Mouse (Mus musculus): ENCODE data around the gene Vwa3a. TPM values are rescaled to one million over a fixed set of nuclear protein-coding genes. Genes with fewer than 3 reads are reported as not detected.

Vwa3a gene
- polyA plus RNA-seq, 1 experiment from 2014 or later, result not detected

GRCm38 (mm10) chr7:120721051-120721450 is 18.1 kb upstream of the Vwa3a start:
- Histone ChIP-seq H3K9ac (no peak overlapping the region), H3K27me3 (no peaks in the 10 kb centered on the region), H3K36me3 (replicated peaks) (peaks cover under 1% of the 10 kb centered on the region), H3K4me2 (no peak overlapping the region), H3K4me3 (replicated peaks) (no peak overlapping the region), H3K9me3 (replicated peaks) (no peaks in the 10 kb centered on the region), H3K27ac (replicated peaks) (no peak overlapping the region), H3K4me1 (replicated peaks) (no peaks in the 10 kb centered on the region; the same call in 1 of the 2 replicates)
- no peak for ATAC-seq (ENCODE audit: insufficient read depth)
- 70% methylated on average over 5 of the region's 5 CpGs for WGBS (ENCODE audit: insufficient replicate concordance)

- H3K9ac ChIP-seq, result no peak overlapping the region
- no peak overlapping the region for H3K4me3 ChIP-seq (replicated peaks)
- peaks cover 5% of the 10 kb centered on the region for H3K36me3 ChIP-seq (replicated peaks)
- H3K4me2 ChIP-seq, result no peak overlapping the region
- H3K27me3 ChIP-seq, result no peaks in the 10 kb centered on the region
- H3K27ac ChIP-seq (replicated peaks), result no peak overlapping the region
- H3K9me3 ChIP-seq (replicated peaks), result no peaks in the 10 kb centered on the region
- 82% methylated on average over 8 of the region's 8 CpGs for WGBS (ENCODE audit: insufficient replicate concordance)
- ATAC-seq (ENCODE audit: insufficient read depth), result no peak
- no peaks in the 10 kb centered on the region; the same call in 1 of the 2 replicates for H3K4me1 ChIP-seq (replicated peaks)
Measured at GRCm38 (mm10) chr7:120721456-120721855, 17.7 kb upstream of the Vwa3a start.

- H3K9ac ChIP-seq, result no peak overlapping the region
- no peaks in the 10 kb centered on the region for H3K27me3 ChIP-seq
- no peak overlapping the region for H3K4me3 ChIP-seq (replicated peaks)
- no peaks in the 10 kb centered on the region for H3K9me3 ChIP-seq (replicated peaks)
- 82% methylated on average over 4 of the region's 4 CpGs for WGBS (ENCODE audit: insufficient replicate concordance)
- peaks cover 5% of the 10 kb centered on the region for H3K36me3 ChIP-seq (replicated peaks)
- ATAC-seq (ENCODE audit: insufficient read depth), result no peak
- H3K4me2 ChIP-seq, result no peak overlapping the region
- no peak overlapping the region for H3K27ac ChIP-seq (replicated peaks)
- no peaks in the 10 kb centered on the region; the same call in 1 of the 2 replicates for H3K4me1 ChIP-seq (replicated peaks)
Measured at GRCm38 (mm10) chr7:120722063-120722462, 17.1 kb upstream of the Vwa3a start.

GRCm38 (mm10) chr7:120722839-120723278 is 16.3 kb upstream of the Vwa3a start:
- Histone ChIP-seq H3K27ac (replicated peaks) (no peak overlapping the region), H3K9me3 (replicated peaks) (no peaks in the 10 kb centered on the region), H3K9ac (no peak overlapping the region), H3K36me3 (replicated peaks) (peaks cover 6% of the 10 kb centered on the region), H3K4me3 (replicated peaks) (no peak overlapping the region), H3K4me2 (no peak overlapping the region), H3K4me1 (replicated peaks) (no peaks in the 10 kb centered on the region; the same call in 1 of the 2 replicates), H3K27me3 (no peaks in the 10 kb centered on the region)
- no peak for ATAC-seq (ENCODE audit: insufficient read depth)
- 83% methylated on average over 8 of the region's 8 CpGs for WGBS (ENCODE audit: insufficient replicate concordance)

GRCm38 (mm10) chr7:120727581-120727980 is 11.5 kb upstream of the Vwa3a start:
- no peak overlapping the region for H3K27ac ChIP-seq (replicated peaks)
- WGBS (ENCODE audit: insufficient replicate concordance), result 60% methylated on average over 3 of the region's 3 CpGs
- H3K36me3 ChIP-seq (replicated peaks), result peaks cover 15% of the 10 kb centered on the region
- 0 out of 2 replicates have a peak, but pooled peaks have one; percentile 11 for ATAC-seq (ENCODE audit: insufficient read depth)
- no peaks in the 10 kb centered on the region for H3K9me3 ChIP-seq (replicated peaks)
- no peak overlapping the region for H3K9ac ChIP-seq
- no peak overlapping the region for H3K4me2 ChIP-seq
- no peaks in the 10 kb centered on the region for H3K27me3 ChIP-seq
- no peak overlapping the region for H3K4me3 ChIP-seq (replicated peaks)
- peaks cover 15% of the 10 kb centered on the region for H3K4me1 ChIP-seq (replicated peaks)

- Histone ChIP-seq H3K4me2 (peak overlapping the region; percentile 56), H3K4me1 (replicated peaks) (peaks cover 15% of the 10 kb centered on the region), H3K9ac (peak overlapping the region; percentile 8; the same call in 1 of the 2 replicates), H3K9me3 (replicated peaks) (no peaks in the 10 kb centered on the region), H3K36me3 (replicated peaks) (peaks cover 15% of the 10 kb centered on the region), H3K27me3 (no peaks in the 10 kb centered on the region), H3K27ac (replicated peaks) (peak overlapping the region; percentile 70), H3K4me3 (replicated peaks) (peak overlapping the region; percentile 32)
- peak; percentile 86 for ATAC-seq (ENCODE audit: insufficient read depth)
- WGBS (ENCODE audit: insufficient replicate concordance), result 20% methylated on average over 5 of the region's 5 CpGs
Measured at GRCm38 (mm10) chr7:120729635-120730034, 9.5 kb upstream of the Vwa3a start.

- Histone ChIP-seq H3K36me3 (replicated peaks) (0 out of 2 replicates have a peak, but pooled peaks cover 9% of the 10 kb centered on the region), H3K9ac (no peak overlapping the region), H3K4me3 (replicated peaks) (no peak overlapping the region), H3K9me3 (replicated peaks) (no peaks in the 10 kb centered on the region), H3K27me3 (no peaks in the 10 kb centered on the region), H3K27ac (replicated peaks) (no peak overlapping the region), H3K4me1 (replicated peaks) (peaks cover 15% of the 10 kb centered on the region), H3K4me2 (no peak overlapping the region)
- 79% methylated on average over 7 of the region's 7 CpGs for WGBS (ENCODE audit: insufficient replicate concordance)
- no peak for ATAC-seq (ENCODE audit: insufficient read depth)
Measured at GRCm38 (mm10) chr7:120732906-120733305, 6.2 kb upstream of the Vwa3a start.

GRCm38 (mm10) chr7:120739558-120740101 is 512 bp downstream of the Vwa3a start:
- H3K36me3 ChIP-seq (replicated peaks), result no peaks in the 10 kb centered on the region
- 20% methylated on average over 5 of the region's 5 CpGs for WGBS (ENCODE audit: insufficient replicate concordance)
- ATAC-seq (ENCODE audit: insufficient read depth), result no peak
- no peaks in the 10 kb centered on the region for H3K9me3 ChIP-seq (replicated peaks)
- no peaks in the 10 kb centered on the region for H3K4me1 ChIP-seq (replicated peaks)
- H3K27ac ChIP-seq (replicated peaks), result no peak overlapping the region
- no peaks in the 10 kb centered on the region; the same call in 1 of the 2 replicates for H3K27me3 ChIP-seq
- H3K4me2 ChIP-seq, result no peak overlapping the region
- no peak overlapping the region for H3K9ac ChIP-seq
- no peak overlapping the region for H3K4me3 ChIP-seq (replicated peaks)

- WGBS (ENCODE audit: insufficient replicate concordance), result 69% methylated on average over 14 of the region's 14 CpGs
- Histone ChIP-seq H3K4me3 (replicated peaks) (no peak overlapping the region), H3K4me2 (no peak overlapping the region), H3K4me1 (replicated peaks) (no peaks in the 10 kb centered on the region), H3K27me3 (peaks cover 8% of the 10 kb centered on the region), H3K9me3 (replicated peaks) (no peaks in the 10 kb centered on the region), H3K36me3 (replicated peaks) (no peaks in the 10 kb centered on the region), H3K27ac (replicated peaks) (no peak overlapping the region), H3K9ac (no peak overlapping the region)
- ATAC-seq (ENCODE audit: insufficient read depth), result no peak
Measured at GRCm38 (mm10) chr7:120743366-120744351, 4.5 kb downstream of the Vwa3a start.

- no peak for ATAC-seq (ENCODE audit: insufficient read depth)
- H3K27me3 ChIP-seq, result peaks cover 8% of the 10 kb centered on the region
- H3K27ac ChIP-seq (replicated peaks), result no peak overlapping the region
- H3K4me1 ChIP-seq (replicated peaks), result no peaks in the 10 kb centered on the region
- H3K4me2 ChIP-seq, result no peak overlapping the region
- no peaks in the 10 kb centered on the region for H3K9me3 ChIP-seq (replicated peaks)
- no peak overlapping the region for H3K9ac ChIP-seq
- WGBS (ENCODE audit: insufficient replicate concordance), result 73% methylated on average over 6 of the region's 6 CpGs
- H3K36me3 ChIP-seq (replicated peaks), result no peaks in the 10 kb centered on the region
- no peak overlapping the region for H3K4me3 ChIP-seq (replicated peaks)
Measured at GRCm38 (mm10) chr7:120744606-120745005, 5.5 kb downstream of the Vwa3a start.

GRCm38 (mm10) chr7:120746029-120746428 is 6.9 kb downstream of the Vwa3a start:
- 61% methylated on average over 3 of the region's 3 CpGs for WGBS (ENCODE audit: insufficient replicate concordance)
- H3K4me3 ChIP-seq (replicated peaks), result no peak overlapping the region
- peaks cover 8% of the 10 kb centered on the region for H3K27me3 ChIP-seq
- H3K9ac ChIP-seq, result no peak overlapping the region
- H3K4me1 ChIP-seq (replicated peaks), result no peaks in the 10 kb centered on the region
- no peak for ATAC-seq (ENCODE audit: insufficient read depth)
- H3K4me2 ChIP-seq, result no peak overlapping the region
- no peak overlapping the region for H3K27ac ChIP-seq (replicated peaks)
- H3K9me3 ChIP-seq (replicated peaks), result no peaks in the 10 kb centered on the region
- H3K36me3 ChIP-seq (replicated peaks), result no peaks in the 10 kb centered on the region

Measured in liver, embryonic 15.5 days (tissue).